In genomic region chr9:57744462-57745091, GRCm38 (mm10) we compare ENCODE assay signal across 8 mouse cellular contexts. TPM values are rescaled to one million over a fixed set of nuclear protein-coding genes. Genes with fewer than 3 reads are reported as not detected.
DNase-seq lines count a peak whose midpoint lies in the region; TF ChIP-seq lines count a peak whose summit lies in the region.

No protein-coding gene starts in this region.

- peak; percentile 49 for DNase-seq in gastrocnemius, adult 2 months
- no peak for DNase-seq in gastrocnemius, postnatal 10 days
- DNase-seq in 416B (ENCODE audit: low read depth) (peak; percentile 82), R1 (ENCODE audit: low read depth, low spot score) (peak; percentile 71)
- peak; percentile 48 for DNase-seq in embryo, embryonic 11.5 days (ENCODE audit: low read depth, low spot score)
- peak; percentile 64 for DNase-seq in kidney, postnatal 14 days
- peak; percentile 82 for DNase-seq in retina, embryonic 14.5 days (ENCODE audit: low spot score)
- DNase-seq in yolk sac, embryonic 10.5 days (ENCODE audit: low spot score), result no peak

- H3K27ac ChIP-seq in gastrocnemius, adult 2 months, result no peak overlapping the region

- intact Hi-C loops in gastrocnemius, adult 2 months (cut with DNase I), result loop anchor here (1.0 kb wide), 1 partner anchor 85 kb away; no protein-coding TSS in a partner anchor

- TF ChIP-seq CTCF in gastrocnemius, adult 2 months (IDR thresholded peaks at IDR 0.05), result peak; percentile 88

- H3K4me3 ChIP-seq in gastrocnemius, adult 2 months, result no peak overlapping the region

RNA-seq across cellular contexts. Expression of gene Clk3, which starts 21.1 kb away (rescaled TPM):
- 10 to 100 TPM; 45.4 to 50.4 TPM for total RNA-seq in gastrocnemius, adult 2 months (2021)
- total RNA-seq in gastrocnemius, postnatal 10 days (2021), result 10 to 100 TPM; 34.8 to 45.3 TPM

RNA-seq across cellular contexts. Expression of gene Edc3, which starts 36.2 kb away (rescaled TPM):
- total RNA-seq in gastrocnemius, adult 2 months (2021), result 1 to 10 TPM; 5.9 to 6.6 TPM
- 1 to 10 TPM; 7.8 to 8.5 TPM for total RNA-seq in gastrocnemius, postnatal 10 days (2021)

RNA-seq across cellular contexts. Expression of gene Cyp1a1, which starts 56.8 kb away (rescaled TPM):
- total RNA-seq in gastrocnemius, adult 2 months (2021), result under 1 TPM; 0.36 to 0.53 TPM
- total RNA-seq in gastrocnemius, postnatal 10 days (2021), result under 1 TPM; 0.09 TPM

Comparison
In these comparisons a context has a peak if more than half of its experiments do, and no peak if none do; other contexts are left out.
1. DNase-seq: peak in gastrocnemius, adult 2 months (single experiment), 416B (single experiment), R1 (single experiment), embryo, embryonic 11.5 days (single experiment), kidney, postnatal 14 days (single experiment) and retina, embryonic 14.5 days (single experiment); none in gastrocnemius, postnatal 10 days (single experiment) and yolk sac, embryonic 10.5 days (single experiment).